Mouse (Mus musculus): Measurements from ENCODE around the gene Ankrd44.
A peak's percentile ranks its signal among the peaks of the same experiment; 100 is the strongest.

The Ankrd44 gene

DNA sequence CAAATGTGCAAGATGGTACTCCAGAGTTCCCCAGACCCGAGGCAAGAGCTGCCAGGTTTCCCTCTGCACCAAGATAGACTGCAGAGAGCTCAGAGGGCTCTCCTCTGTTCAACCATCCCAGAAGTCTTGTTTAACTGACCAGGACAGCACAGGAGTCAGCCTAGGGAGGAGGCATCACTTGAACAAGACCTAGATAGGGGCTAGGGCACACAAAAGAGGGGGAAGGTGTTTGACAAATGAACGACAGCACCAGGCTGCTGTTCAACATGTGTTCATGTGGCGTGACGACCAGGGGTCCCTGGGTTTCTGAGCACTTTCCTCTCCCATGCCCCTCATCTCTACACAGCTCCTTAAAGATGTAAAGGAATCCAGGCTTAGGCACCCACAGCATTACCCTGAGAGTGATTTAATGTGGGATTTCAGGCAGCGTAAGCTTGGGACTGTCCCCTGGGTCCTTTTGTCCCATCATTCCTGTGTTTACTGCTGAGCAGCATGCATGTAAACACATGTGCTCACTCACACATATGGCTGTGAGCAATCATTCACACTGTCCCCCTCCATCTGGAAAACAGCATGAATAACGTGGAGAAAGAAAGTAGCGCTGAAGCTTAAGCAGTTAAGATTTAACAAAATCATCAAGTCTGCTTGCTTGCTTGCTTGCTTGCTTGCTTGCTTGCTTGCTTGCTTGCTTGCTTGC is 83.3 kb downstream of the Ankrd44 start:
- no peak for DNase-seq

DNA sequence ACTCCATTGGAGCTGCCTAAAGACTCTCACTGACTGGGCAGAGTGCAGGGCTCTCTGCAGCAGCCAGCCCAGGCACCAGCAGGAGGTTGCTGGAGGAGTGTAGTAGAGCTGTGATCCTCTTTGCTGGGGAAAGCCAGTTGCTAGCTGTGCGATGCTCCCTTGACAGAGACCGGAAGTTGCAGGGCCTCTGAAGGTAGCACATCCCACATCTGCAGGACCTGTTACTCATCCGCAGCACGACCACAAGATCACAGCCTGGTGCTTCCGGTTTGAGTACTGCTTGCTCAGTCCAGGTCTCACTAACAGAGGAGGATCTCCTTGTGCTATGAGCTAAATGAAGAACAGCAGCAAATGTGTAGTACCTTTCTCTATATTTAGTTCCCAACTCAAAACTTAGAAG is 84.4 kb downstream of the Ankrd44 start:
- DNase-seq = no peak

DNA sequence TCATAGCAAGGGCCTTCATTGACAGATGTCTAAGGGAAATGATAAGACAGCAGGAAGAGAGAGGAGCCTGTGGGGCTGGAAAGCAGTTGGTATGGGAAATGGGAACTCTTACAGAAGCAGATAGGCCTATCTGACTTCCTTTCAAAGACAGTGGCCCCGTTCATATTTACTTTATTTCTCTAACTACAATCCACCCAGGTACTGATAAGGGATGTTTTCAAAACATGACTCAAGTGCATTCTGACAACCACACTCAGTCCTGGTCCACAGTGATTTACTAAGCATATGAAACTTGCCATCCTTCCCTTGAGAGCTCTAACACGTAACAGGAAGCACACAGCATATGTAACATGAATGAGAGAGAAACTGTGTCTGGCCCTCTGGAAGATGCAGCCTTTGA is 86.1 kb downstream of the Ankrd44 start:
- no peak for DNase-seq

DNA sequence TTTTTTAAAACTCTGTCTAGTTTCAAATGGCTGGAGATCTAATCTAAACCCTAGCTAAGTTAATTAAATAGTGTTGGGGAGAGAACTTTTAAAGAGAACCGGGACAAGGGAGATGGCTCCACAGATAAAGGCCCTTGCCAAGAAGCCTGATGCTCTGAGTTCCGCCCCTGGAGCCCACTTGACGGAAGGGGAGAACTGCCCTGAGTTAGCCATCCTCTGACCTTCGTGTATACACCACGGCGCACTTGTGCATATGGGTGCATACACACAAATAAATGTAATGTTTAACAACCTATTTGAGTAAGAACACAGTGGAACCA is 87.7 kb downstream of the Ankrd44 start:
- no peak for DNase-seq

DNA sequence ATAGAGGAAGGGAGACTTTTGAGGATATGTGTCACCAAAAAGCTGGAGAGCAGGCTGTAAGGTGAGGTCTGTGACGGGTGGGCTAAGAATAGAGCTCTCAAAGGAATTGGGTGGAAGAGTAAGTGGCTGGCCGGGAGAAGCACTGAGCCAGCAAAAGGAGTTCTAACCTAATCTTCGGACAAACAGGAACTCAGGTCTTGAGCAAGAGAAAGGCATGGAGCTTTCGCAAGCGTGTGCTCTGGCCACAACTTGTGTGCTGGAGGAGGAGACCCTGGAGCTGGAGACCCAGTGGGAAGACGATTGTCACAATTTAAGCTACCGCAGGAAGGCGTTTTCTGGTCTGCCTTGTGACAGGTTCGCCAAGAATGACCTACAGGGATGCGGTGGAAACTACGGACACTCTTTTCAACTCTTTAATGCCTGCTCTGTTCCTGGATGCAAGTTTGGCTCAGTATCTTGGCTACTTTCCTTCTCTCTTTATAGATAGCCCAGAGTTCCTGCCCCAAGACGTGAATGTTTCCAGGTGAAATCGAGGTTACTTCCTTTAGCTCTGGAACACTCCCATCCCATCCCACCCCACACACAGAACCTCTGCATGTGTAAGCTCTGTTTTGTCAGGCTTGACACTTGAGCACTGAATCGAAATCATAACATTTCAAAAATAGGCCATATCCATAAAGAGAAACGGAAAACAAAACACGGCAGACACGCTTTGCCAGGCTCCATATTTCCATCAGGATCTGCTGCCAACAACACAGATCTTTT is 88.3 kb downstream of the Ankrd44 start:
- DNase-seq = no peak

DNA sequence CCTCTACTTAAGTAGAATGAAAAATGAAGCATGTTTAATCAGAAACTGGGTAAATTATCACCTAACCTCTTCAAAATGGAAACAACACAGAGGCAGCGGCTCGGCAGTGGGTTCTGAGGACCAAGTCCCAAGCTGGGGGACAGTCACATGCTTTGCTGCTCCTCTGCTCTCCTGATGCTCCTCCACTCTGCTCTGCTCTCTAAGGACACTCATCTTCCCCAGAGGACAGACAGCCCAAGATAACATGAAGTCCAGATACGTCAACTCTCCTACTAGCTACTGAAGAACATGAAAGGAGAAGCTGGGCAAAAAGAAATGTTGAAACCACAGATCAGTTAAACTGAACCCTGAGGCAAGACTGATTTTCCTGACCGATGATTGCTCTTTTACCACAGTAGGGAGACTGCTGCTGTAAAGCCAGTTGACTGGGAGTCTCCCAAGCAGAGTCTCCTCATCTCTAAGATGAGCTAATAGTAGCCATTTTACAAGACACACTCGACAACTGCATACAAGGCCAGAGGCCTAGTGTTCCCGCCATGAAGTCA is 90.5 kb downstream of the Ankrd44 start:
- no peak for DNase-seq

DNA sequence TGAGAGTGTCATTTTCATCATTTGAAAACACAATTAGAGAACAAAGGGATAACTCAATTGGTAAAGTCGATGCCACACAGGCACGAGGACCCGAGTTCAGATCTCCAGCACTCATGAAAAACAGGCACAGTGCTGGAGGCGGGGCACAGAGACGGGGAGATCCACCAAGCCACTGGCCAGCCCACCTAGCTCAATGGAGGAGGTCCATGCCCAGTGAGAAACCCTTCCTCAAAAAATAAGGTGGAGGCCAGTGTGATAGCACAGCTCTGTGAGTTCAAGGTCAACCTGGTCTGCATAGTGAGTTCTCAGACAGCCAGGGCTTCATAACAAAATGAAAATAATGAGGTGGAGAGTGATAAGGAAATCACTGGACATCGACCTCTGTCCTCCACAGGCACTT is 93.0 kb downstream of the Ankrd44 start:
- no peak for DNase-seq

DNA sequence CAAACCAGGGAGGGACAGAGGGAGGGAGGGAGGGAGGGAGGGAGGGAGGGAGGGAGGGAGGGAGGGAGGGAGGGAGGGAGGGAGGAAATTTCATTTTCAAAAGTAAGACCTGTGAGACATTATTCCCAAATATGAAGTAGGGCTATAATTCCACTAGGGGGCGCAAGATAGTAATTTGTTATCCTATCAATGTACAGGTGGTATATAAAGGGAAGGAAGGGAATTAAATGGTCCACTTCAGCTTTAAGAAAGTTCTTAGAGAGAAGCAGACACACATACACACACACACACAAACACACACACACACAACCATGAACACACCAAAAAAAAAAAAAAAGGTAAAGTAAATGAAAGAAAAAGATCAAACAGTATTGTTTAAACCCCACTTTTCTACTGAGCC is 93.4 kb downstream of the Ankrd44 start:
- peak; percentile 37 to 45 for DNase-seq

DNA sequence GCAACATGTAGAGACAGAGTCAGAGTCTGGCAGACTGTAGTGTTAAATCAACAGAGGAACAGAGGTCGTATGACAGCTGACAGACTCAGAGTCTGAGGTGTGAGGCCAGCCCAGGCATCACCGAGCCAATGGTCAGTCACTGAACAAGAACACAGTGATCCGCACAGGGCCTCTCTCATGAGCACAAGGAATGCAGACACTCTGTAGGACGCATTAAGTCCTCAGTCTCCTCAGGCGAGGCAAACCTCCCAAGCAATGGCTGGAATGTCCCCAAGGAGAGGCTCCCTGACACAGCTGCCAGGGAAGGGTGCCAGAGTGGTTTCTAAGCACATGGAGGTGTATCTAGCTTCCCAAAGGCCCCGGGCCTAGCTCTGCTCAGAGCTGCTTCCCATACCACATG is 96.0 kb downstream of the Ankrd44 start:
- DNase-seq = no peak

DNA sequence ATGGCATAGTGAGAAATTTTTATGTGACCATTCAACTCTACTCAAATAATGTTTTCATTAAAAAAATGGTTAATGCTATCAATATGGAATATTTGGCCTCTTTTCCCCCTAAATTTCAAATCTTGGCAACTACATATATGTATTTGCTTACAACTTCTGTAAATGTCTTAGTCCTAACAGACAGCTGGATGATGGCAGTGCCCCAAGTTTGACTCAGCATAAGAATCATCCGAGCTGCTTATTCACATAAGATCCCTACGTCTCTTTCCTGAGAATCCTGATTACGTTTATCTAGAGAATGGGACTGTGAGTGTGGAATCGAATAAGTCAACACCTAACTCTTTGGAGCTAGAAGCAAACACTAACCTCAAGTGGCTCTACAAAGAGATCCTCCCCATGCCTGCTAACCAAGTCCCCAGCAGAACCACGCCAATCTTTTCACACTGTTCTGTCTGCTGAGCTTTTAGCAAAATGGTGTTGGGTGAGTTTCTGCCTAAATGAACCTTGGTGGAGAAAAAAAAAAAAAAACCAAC is 96.4 kb downstream of the Ankrd44 start:
- DNase-seq = no peak

DNA sequence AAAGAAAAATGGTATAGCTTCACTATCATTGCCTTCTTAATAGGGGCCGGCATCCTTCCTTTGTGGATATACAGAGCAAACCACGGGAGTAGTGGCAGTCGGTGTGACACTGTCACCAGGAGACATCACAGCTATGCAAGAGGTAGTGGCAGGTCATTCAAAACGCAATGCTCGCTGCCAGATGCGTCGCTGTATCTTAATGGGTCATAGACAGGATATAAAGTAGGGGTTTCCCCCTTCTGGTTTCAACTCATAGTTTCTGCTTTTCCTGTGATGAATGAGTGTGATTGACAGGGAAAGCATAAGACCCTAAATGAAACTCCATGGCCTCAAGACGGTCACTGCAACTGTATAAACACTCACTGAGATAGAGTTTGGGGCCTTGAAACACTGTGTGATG is 98.4 kb downstream of the Ankrd44 start:
- DNase-seq = no peak

DNA sequence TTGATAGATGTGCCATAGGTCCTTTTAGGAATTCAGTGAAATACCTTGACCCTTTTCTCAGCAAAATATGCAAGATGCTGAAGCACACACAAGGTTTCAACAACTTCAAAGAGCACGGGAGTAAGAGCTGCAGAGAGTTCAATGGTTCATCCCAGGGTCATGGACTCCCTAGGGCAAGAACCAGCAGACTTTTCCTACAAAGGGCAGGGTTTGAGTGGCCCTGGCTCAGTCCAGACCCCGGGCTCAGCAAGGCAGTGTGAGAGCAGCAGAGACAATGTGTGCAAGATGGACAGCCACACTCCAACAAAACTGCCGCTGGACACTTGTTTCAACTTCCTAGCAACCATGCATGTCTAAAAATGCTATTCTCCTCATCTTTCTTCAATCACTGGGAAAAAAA is 98.8 kb downstream of the Ankrd44 start:
- no peak for DNase-seq

DNA sequence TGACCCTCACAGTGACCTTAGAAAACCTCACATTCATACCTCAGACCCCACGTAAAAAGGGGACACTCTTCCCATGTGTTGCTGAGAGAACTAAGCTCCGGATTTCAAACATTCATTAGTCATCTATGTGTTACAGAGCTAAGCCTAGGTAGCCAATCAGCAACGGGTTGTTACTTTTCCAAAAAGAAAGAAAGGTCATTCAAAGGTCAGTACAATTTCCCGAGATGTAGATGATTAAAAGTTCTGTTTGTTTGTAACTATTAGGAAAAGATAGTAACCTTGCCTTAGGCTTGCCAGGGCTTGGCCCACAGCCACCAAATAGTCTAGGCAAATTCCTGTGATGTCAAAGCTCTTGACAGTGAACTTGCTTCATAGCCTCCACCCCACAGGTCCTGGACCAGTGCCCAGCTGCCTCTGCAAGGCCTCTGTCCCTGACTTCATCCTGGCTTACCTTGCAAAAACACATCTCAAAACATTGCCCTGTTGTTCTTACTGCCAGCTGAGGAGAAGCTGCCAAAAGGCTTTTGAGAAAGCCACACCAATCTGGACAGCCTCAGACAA is 99.7 kb downstream of the Ankrd44 start:
- peak; percentile 16 to 20 for DNase-seq

DNA sequence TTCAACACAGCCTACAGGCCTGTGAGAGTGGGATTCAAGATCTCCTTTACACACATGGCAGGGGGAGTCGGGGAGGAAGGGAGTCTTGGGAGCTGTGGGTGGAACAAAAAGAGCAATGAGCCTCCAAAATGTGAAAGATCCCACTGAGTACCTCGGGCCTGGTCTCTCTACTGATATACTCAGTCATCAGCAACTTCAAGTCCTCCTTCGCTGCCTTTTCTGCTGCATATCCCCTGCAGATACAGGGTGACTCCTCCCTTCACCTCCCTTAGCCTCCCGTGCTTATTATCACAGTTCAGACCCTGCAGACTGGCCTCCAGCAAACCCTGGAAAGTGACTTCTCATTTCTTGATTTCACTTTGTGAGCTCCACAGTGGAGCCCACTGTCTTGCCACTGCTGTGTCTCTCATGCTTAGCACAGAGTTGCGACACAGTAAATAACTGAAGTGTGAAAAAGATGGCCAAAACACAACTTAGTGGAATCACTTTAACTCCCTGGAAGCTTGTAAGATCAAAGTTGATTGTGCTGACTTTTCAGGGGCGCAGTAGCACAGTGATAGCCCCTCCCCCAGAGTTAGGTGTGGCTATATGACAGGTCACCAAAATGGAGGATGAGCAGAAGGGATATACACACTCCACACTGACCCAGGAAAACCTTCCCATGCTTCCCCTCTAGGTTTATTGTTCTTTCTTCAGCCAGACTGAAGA is 100.3 kb downstream of the Ankrd44 start:
- no peak for DNase-seq

DNA sequence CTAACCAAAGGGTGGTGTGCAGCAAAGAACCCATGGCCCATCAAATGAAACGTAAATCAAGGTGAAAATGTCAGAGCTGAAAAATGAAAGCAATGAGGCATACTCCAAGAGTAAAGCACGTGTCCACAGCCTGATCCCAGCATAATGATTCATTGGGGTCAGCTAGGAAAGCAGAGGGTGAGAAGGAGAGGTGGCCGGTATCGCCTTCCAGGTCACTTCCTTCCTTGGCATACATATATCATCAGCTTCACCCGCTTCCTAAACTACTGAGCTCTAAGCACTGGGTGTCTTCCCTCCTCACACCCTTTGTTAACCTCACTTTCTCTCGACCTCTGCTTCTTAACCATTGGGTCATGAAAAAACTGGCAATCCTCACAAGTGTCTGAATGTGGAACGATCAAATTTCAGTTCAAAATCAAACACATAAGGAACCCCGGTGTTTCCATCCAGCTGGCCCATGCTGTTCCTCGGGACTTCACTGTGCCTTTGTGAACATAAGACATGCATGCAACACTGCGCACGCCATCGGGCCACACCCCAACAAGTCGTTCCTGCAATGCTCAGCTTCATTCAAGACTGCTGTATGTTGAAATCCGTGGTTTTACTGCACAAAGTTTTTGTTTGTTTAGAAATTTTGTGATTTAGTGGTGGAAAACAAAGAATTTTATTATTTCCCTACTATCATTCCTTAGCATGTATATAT is 101.9 kb downstream of the Ankrd44 start:
- DNase-seq = no peak

DNA sequence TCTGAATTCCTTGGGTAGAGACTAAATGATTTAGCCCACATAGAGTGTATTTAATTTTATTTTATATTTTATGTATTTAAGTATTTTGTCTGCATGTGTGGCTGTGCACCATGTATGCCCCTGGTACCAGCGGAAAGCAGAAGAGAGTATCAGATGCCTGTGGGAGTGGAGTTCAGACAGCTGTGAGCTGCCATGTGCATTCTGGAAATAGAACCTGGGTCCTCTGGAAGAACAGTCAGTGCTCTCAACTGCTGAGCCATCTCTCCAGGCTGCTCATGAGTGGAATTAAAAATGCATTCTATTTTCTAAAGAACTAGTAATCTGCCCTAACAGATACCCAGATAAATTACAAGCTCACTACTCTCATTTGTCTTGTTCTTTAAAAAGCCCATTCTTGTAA is 104.4 kb downstream of the Ankrd44 start:
- DNase-seq = no peak

DNA sequence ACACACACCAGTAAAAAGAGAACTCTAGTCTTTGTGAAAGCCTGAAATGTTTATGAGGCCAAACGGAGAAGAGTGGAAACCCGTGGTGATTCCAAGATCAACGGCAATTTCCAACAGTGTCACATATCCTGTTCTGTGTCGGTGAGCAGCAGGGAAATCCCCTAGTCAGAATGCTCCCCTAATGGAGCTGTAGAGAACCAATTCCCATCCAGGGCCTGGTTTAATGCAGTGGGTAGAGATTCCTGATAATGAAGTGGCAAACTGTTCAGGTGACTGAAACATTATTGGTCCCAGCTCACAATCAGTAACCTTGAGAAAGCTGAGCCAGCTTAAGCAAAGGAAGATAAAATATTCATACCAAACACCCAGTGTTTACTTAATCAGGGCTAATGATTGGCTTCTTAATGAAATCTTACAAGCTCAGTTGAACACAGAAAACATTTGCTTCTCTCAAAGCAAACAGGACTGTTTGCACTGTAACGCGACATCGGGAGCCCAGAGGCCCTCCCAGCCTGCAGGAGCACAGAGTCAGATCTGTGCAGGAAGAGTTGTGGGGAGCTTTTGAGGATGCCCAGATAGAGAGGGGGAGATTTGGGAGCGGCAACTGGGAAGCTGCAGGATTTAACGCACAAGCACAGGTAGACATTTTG is 110.9 kb downstream of the Ankrd44 start:
- no peak for DNase-seq

DNA sequence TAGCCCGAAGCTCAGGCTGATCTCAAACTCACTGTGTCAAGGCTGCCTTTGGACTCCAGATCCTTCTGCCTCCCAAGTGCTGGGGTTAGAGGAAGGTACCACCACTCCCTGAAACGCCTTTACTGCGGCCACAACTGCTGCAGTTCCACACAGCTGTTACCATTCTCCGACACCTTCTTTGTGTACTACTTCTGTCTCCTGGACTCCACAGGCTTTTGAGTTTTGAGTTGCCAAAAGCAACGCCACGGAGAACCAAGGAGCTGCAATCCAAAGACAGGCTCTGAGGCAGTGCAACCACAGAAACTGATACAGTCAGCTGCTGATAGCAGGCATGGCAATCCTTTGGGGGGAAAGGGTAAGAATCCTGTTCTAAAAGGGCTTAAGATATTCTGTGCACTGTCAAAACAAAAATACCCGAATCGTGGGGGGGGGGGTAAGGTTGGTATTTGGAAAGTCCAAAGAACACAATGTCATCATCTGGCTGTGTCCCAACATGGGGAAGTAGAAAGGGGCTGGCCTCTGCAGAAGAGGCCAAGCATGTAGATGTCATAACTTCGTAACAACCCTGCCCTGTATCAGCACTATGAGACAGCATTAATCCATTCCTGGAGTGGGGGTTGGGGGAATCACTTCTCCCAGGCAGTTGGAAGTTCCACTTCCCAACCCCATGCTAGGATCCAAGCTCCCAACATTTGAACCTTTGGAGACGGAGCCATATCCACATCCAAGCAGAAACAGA is 116.2 kb downstream of the Ankrd44 start:
- DNase-seq = no peak

DNA sequence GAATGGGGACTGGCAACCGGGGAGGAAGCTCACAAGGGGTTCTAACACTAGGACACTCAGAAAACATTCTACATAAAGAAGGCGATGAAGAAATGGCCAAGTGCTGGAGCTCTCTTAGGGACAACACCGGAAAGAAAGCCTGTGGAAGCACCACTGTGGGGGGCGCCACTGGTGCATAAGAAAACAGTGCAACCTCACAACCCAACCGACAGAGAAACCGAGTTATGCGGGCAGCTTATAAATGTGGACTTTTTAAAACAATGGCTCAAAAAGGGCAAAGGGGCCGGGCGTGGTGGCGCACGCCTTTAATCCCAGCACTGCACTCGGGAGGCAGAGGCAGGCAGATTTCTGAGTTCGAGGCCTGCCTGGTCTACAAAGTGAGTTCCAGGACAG is 117.1 kb downstream of the Ankrd44 start:
- DNase-seq = no peak

DNA sequence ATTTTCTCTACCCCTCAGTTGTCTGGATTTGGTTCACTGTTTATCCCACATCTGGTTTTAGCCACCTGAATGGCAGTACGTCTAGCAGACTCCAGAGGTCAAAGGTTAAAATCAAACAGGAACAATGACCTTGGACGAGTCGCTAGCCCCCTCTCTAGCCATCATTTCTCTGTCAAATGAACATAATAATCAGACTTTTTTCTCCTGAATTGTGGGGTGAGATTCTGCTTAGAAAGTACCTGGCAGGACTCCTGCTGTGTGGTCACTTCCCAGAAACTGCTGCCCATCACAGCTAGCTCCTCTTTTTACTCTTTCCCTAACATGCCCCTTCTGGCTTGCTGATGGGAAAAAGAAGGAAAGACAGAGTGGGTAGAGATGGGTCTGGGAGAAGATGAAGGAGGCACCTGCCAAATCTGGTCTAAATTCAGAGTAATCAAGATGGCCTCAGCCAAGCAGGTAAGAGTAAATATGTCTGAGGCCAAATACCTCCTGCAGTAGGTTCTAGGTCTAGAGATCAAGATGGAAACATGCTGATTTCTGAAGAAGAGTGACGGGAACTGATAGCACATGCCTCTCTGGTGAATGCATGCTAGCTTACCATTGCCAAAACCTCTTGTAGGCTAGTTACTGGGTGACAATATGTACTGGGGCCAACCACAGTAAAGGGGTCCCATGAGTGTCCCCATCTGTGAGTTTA is 117.6 kb downstream of the Ankrd44 start:
- DNase-seq = no peak

DNA sequence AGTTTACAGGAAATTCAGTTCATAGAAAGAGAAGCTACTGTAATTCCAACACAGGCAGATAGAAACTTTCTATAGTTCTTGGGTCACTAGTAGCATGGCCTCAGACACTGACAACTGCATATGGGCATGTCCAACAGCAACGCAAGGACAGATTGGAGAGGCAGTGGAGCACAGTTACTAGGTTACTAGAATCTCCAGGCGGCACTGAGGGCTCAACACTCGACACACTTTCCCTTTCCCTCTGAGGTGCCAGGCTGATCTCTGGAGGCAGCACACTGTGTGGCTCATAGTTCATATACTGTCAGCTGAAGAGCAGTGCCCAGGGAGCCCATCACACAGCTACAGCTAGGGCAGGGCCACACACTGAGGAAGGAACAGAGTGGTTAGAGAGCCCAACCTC is 118.4 kb downstream of the Ankrd44 start:
- no peak for DNase-seq
